Mouse (Mus musculus): ENCODE measurements around the gene H2-M5. TPM values are rescaled to one million over a fixed set of nuclear protein-coding genes. Genes with fewer than 3 reads are reported as not detected.
"Not testable (repeated sequence)": the region's sequence is repeated elsewhere in the genome, so short reads cannot be mapped to it uniquely, and the experiment has no call there.

H2-M5 gene
- total and polyA plus RNA-seq, 3 experiments, result 0.11 TPM; not detected in 2

DNA sequence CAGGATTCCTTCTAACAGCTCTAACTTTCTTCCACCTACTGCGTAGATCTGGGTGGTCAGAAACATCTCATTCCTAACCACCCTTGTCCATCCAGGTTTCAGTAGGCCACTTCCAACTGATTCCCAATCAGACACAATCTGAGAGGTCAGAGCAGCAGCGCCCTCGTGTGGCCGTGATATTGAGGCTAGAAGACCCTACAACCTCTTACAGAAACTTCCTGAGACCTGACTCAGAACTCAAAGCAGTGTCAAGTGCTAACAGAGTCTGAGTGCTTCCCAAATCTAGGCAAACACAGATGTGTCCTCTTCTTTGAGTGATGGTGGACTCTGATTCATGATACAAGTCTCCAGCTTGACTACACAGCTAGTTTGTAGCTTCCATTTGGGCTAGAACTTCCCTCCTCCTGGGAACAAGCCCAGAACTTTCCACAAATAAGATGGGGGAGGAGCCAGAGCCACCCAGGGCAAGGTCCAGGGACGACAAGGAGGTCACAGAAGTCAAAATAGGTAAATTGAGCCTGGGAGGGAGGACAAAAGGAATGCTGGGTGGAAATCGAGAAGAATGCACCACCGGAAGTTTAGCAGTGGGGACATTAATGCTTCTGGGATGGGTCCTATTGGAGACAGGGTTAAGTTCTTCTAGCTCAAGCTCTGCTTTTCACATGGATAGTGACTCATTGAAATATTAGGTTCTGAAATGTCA lies 7.8 kb upstream of the H2-M5 start:
- ATAC-seq (ENCODE audit: extremely low read depth, insufficient number of reproducible peaks, low FRiP score, poor library complexity, severe bottlenecking) (no peak), DNase-seq (ENCODE audit: low spot score) (peak; percentile 11)
- Histone ChIP-seq H3K9me3 (replicated peaks) (no peaks in the 10 kb centered on the region), H3K4me1 (ENCODE audit: insufficient read depth, low read depth, low read length) (no peaks in the 10 kb centered on the region; the same call in 1 of the 2 replicates), H3K4me3 (ENCODE audit: low read depth, low read length) (no peak overlapping the region), H3K36me3 (replicated peaks) (no peaks in the 10 kb centered on the region), H3K27me3 (ENCODE audit: insufficient read depth, low read length) (peaks cover 3% of the 10 kb centered on the region; the same call in 1 of the 2 replicates)
- TF ChIP-seq TAL1 (conservative IDR thresholded peaks at IDR 0.05; ENCODE audit: low read depth, low read length), result no peak
- peak; percentile 55; the same call in 1 of the 2 replicates for TF ChIP-seq CTCF (IDR thresholded peaks at IDR 0.05; ENCODE audit: low read depth, low read length)

DNA sequence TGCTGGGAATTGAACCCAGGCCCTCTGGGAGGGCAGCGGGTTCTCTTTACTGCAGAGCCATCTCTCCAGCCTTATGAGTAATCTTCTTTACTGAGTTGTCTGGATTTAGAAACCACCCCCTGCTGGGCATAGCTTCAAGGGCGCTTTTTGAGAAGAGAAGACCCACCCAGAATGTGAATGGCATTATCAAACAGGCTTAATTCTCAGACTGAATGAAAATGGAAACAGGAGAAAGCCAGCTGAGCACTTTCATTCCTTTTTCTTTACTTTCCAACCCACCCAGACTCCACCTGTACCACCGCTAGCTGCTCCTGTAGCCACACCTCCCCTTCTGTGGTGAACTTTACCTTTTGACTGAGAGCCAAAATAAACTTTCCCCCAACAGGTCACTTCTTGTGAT lies 6.1 kb upstream of the H2-M5 start:
- DNase-seq (ENCODE audit: low spot score) (no peak), ATAC-seq (ENCODE audit: extremely low read depth, insufficient number of reproducible peaks, low FRiP score, poor library complexity, severe bottlenecking) (no peak)
- Histone ChIP-seq H3K4me3 (ENCODE audit: low read depth, low read length) (no peak overlapping the region), H3K4me1 (ENCODE audit: insufficient read depth, low read depth, low read length) (no peaks in the 10 kb centered on the region; the same call in 1 of the 2 replicates), H3K9me3 (replicated peaks) (no peaks in the 10 kb centered on the region), H3K27me3 (ENCODE audit: insufficient read depth, low read length) (no peaks in the 10 kb centered on the region), H3K36me3 (replicated peaks) (no peaks in the 10 kb centered on the region)
- TF ChIP-seq GATA2 (IDR thresholded peaks at IDR 0.05; ENCODE audit: borderline replicate concordance, low read depth, low read length) (no peak), TAL1 (conservative IDR thresholded peaks at IDR 0.05; ENCODE audit: low read depth, low read length) (no peak), CTCF (IDR thresholded peaks at IDR 0.05; ENCODE audit: low read depth, low read length) (no peak), POLR2AphosphoS5 (IDR thresholded peaks at IDR 0.05; ENCODE audit: insufficient replicate concordance, low read depth, low read length) (no peak)

DNA sequence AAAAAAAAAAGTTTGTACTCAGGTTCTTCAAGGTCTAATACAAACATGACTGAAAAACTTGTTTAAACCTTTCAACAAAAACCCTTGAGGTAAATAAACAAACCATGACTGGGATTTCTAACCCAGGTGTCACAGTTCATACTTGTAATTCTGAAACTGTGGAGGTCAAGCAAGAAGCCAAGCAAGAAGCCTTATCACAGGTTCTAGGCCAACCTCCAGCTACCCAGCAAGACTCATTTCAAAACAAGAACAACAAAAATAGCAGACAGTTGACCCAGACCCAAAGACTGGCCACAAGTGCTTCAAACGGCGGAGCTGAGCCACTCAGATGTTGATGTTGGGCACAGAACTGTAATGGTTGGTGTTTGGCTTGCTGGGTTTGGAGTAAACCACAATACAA lies 5.2 kb upstream of the H2-M5 start:
- ATAC-seq (ENCODE audit: extremely low read depth, insufficient number of reproducible peaks, low FRiP score, poor library complexity, severe bottlenecking), result no peak
- no peak overlapping the region for H3K4me3 ChIP-seq (ENCODE audit: low read depth, low read length)
- no peaks in the 10 kb centered on the region for H3K9me3 ChIP-seq (replicated peaks)
- H3K4me1 ChIP-seq (ENCODE audit: insufficient read depth, low read depth, low read length), result no peaks in the 10 kb centered on the region; the same call in 1 of the 2 replicates
- no peak for DNase-seq (ENCODE audit: low spot score)
- TF ChIP-seq TAL1 (conservative IDR thresholded peaks at IDR 0.05; ENCODE audit: low read depth, low read length) (no peak), POLR2AphosphoS5 (IDR thresholded peaks at IDR 0.05; ENCODE audit: insufficient replicate concordance, low read depth, low read length) (no peak), GATA2 (IDR thresholded peaks at IDR 0.05; ENCODE audit: borderline replicate concordance, low read depth, low read length) (no peak)
- no peaks in the 10 kb centered on the region for H3K27me3 ChIP-seq (ENCODE audit: insufficient read depth, low read length)
- no peaks in the 10 kb centered on the region for H3K36me3 ChIP-seq (replicated peaks)

DNA sequence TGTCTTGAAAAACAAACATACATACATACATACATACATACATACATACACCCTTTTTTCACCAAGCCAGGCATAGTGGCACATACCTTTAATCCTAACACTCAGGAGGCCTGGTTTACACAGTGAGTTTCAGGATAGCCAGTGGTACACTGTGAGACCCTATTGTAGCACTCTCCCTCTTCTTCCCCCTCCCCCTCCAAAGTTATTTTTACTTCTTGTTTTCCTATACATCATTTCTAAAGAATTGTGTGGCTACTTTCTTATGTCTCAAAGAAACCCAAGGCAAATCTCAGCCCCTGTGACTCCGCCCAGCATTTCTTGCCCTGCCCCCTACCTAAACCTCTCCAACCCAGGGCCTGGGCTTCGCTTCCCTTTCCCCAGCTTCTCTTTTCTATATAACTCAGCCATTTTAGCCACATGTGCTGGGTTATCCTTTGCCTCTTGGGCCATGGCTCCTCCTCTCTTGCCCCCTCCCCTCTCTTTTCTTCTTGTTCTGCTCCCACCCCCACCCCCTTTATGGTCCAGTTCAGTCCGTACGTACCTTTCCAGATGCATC lies 4.5 kb upstream of the H2-M5 start:
- Histone ChIP-seq H3K36me3 (replicated peaks) (no peaks in the 10 kb centered on the region), H3K9me3 (replicated peaks) (no peaks in the 10 kb centered on the region), H3K27me3 (ENCODE audit: insufficient read depth, low read length) (no peaks in the 10 kb centered on the region), H3K4me3 (ENCODE audit: low read depth, low read length) (no peak overlapping the region), H3K4me1 (ENCODE audit: insufficient read depth, low read depth, low read length) (no peaks in the 10 kb centered on the region; the same call in 1 of the 2 replicates)
- DNase-seq (ENCODE audit: low spot score) (no peak), ATAC-seq (ENCODE audit: extremely low read depth, insufficient number of reproducible peaks, low FRiP score, poor library complexity, severe bottlenecking) (no peak)
- TF ChIP-seq TAL1 (conservative IDR thresholded peaks at IDR 0.05; ENCODE audit: low read depth, low read length), result no peak
- no peak for TF ChIP-seq CTCF (IDR thresholded peaks at IDR 0.05; ENCODE audit: low read depth, low read length)
- TF ChIP-seq GATA2 (IDR thresholded peaks at IDR 0.05; ENCODE audit: borderline replicate concordance, low read depth, low read length), result no peak
- TF ChIP-seq POLR2AphosphoS5 (IDR thresholded peaks at IDR 0.05; ENCODE audit: insufficient replicate concordance, low read depth, low read length), result no peak
- no peak for TF ChIP-seq GATA1 (IDR thresholded peaks at IDR 0.05; ENCODE audit: borderline replicate concordance, low read length)

DNA sequence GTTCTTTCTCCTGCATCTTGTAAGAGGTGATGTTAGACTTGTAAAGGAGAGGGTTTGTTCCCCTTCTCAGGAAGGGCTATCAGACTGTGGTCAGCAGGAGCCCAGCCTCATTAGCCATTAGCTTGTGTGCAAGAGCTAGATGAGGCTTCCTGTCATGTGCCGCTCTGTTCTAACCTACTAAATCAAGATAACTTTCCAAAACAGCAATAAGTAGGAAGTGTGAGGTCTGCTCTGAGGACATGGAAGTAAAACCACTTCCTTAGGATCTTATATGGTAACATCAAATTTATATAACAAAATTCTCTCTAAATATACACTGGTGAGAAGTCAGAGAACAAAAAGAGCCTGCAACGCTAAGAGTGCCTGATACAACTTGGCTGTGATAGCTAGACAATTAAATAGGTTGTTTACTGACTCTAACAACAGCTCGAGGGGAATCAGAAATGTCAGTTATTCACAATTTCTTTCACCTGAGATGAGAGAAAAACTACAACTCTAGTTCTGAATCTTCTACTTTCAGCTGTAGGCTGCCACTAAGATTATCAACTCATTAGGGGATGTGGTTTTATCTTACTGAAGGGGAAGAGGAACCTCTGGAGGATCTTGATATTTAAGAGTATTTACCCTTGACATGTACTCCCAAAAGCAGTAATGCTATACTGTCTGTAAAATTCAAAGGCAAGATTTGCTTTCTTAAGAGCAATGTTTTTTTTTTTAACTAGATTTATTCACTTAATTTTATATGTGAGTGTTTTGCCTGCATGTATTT lies 3.2 kb upstream of the H2-M5 start:
- H3K36me3 ChIP-seq (replicated peaks), result no peaks in the 10 kb centered on the region
- no peaks in the 10 kb centered on the region; the same call in 1 of the 2 replicates for H3K4me1 ChIP-seq (ENCODE audit: insufficient read depth, low read depth, low read length)
- TF ChIP-seq CTCF (IDR thresholded peaks at IDR 0.05; ENCODE audit: low read depth, low read length) (no peak), POLR2AphosphoS5 (IDR thresholded peaks at IDR 0.05; ENCODE audit: insufficient replicate concordance, low read depth, low read length) (no peak), GATA2 (IDR thresholded peaks at IDR 0.05; ENCODE audit: borderline replicate concordance, low read depth, low read length) (no peak), TAL1 (conservative IDR thresholded peaks at IDR 0.05; ENCODE audit: low read depth, low read length) (no peak), GATA1 (IDR thresholded peaks at IDR 0.05; ENCODE audit: borderline replicate concordance, low read length) (no peak)
- DNase-seq (ENCODE audit: low spot score) (no peak), ATAC-seq (ENCODE audit: extremely low read depth, insufficient number of reproducible peaks, low FRiP score, poor library complexity, severe bottlenecking) (peak; percentile 77)
- no peaks in the 10 kb centered on the region for H3K9me3 ChIP-seq (replicated peaks)
- peaks cover 4% of the 10 kb centered on the region; the same call in 1 of the 2 replicates for H3K27me3 ChIP-seq (ENCODE audit: insufficient read depth, low read length)
- no peak overlapping the region for H3K4me3 ChIP-seq (ENCODE audit: low read depth, low read length)

DNA sequence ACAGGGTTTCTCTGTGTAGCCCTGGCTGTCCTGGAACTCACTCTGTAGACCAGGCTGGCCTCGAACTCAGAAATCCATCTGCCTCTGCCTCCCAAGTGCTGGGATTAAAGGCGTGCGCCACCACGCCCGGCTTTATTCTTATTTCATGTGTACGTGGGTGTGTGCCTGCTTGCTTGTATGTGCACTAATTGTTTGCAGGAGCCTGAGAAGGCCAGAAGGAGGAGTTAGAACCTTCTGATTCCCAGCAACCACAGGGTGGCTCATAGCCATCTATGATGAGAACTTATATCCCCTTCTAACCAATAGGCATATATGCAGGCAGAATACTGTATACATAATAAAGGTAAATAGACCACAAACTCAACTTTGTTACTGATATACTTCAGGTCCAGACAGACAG lies 1.3 kb upstream of the H2-M5 start:
- not testable (repeated sequence) for H3K4me1 ChIP-seq (ENCODE audit: insufficient read depth, low read depth, low read length); H3K9me3 ChIP-seq (replicated peaks); DNase-seq (ENCODE audit: low spot score); H3K4me3 ChIP-seq (ENCODE audit: low read depth, low read length); H3K36me3 ChIP-seq (replicated peaks); ATAC-seq (ENCODE audit: extremely low read depth, insufficient number of reproducible peaks, low FRiP score, poor library complexity, severe bottlenecking); H3K27me3 ChIP-seq (ENCODE audit: insufficient read depth, low read length)
